Mouse (Mus musculus) retina, postnatal 1 day (tissue): Measurements from ENCODE around the gene Eif3k.
A peak's percentile ranks its signal among the peaks of the same experiment; 100 is the strongest.

Source experiments
- DNase-seq: peaks from one replicate; pipeline ENCODE4 v3.0.0-alpha.2; 2012

Gene Eif3k

GRCm38 (mm10) chr7:28933825-28934224 is 47.8 kb downstream of the Eif3k start:
- no peak for DNase-seq

- DNase-seq: no peak
Observed at GRCm38 (mm10) chr7:28932421-28933041, 49.1 kb downstream of the Eif3k start.

GRCm38 (mm10) chr7:28931695-28932039 is 50.0 kb downstream of the Eif3k start:
- DNase-seq: no peak

GRCm38 (mm10) chr7:28931032-28931694 is 50.5 kb downstream of the Eif3k start:
- no peak for DNase-seq

- DNase-seq: no peak
Observed at GRCm38 (mm10) chr7:28930320-28931031, 51.2 kb downstream of the Eif3k start.

- DNase-seq: no peak
Observed at GRCm38 (mm10) chr7:28929381-28929780, 52.3 kb downstream of the Eif3k start.

GRCm38 (mm10) chr7:28926172-28926571 is 55.5 kb downstream of the Eif3k start:
- DNase-seq: no peak

GRCm38 (mm10) chr7:28925317-28925716 is 56.3 kb downstream of the Eif3k start:
- peak; percentile 37 for DNase-seq

GRCm38 (mm10) chr7:28924802-28925201 is 56.9 kb downstream of the Eif3k start:
- DNase-seq: no peak

GRCm38 (mm10) chr7:28923865-28924291 is 57.8 kb downstream of the Eif3k start:
- peak; percentile 80 for DNase-seq

- DNase-seq: no peak
Observed at GRCm38 (mm10) chr7:28922606-28923005, 59.1 kb downstream of the Eif3k start.

- no peak for DNase-seq
Observed at GRCm38 (mm10) chr7:28921722-28922465, 59.8 kb downstream of the Eif3k start.
